Mouse (Mus musculus): ENCODE measurements around the gene Cntnap2. TPM values are rescaled to one million over a fixed set of nuclear protein-coding genes. Genes with fewer than 3 reads are reported as not detected.

The Cntnap2 gene
- polyA plus RNA-seq, 1 experiment from 2014 or later = 1.1 TPM

DNA sequence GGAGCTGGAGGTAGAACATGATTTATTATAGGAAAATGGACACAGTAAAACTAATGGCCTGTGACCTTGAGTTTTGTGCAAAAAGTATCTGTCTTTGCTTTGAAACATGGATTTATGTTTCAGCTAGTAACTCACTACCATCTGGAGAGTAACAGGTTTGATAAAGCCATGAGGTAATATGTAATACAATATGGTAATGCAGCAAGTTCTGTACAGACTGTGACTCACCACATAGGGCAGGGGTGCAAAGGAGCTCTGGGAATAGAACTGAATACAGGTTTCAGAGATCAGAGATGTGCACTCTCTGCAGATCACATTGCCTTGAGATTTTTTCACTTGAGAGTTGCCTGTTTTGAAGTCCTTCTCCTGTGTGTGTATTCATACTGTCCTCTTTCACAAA, 1689.3 kb downstream of the Cntnap2 start:
- H3K4me2 ChIP-seq (replicated peaks; ENCODE audit: low read depth) = no peak overlapping the region
- H3K4me1 ChIP-seq (replicated peaks; ENCODE audit: control insufficient read depth, insufficient read depth, low read length) = no peaks in the 10 kb centered on the region
- TF ChIP-seq CTCF (IDR thresholded peaks at IDR 0.05; ENCODE audit: low read depth) = no peak
- no peaks in the 10 kb centered on the region for H3K36me3 ChIP-seq (ENCODE audit: control insufficient read depth, insufficient read depth)
- H3K4me3 ChIP-seq (ENCODE audit: low read depth, low read length) = no peak overlapping the region
- no peak overlapping the region for H3K9ac ChIP-seq (ENCODE audit: low read depth, low read length)
- H3K27ac ChIP-seq (ENCODE audit: low read depth, low read length) = no peak overlapping the region
- H3K27me3 ChIP-seq (replicated peaks; ENCODE audit: control insufficient read depth, insufficient read depth, low read length) = no peaks in the 10 kb centered on the region
- H3K9me3 ChIP-seq (ENCODE audit: control insufficient read depth) = no peaks in the 10 kb centered on the region
- no peak for ATAC-seq

DNA sequence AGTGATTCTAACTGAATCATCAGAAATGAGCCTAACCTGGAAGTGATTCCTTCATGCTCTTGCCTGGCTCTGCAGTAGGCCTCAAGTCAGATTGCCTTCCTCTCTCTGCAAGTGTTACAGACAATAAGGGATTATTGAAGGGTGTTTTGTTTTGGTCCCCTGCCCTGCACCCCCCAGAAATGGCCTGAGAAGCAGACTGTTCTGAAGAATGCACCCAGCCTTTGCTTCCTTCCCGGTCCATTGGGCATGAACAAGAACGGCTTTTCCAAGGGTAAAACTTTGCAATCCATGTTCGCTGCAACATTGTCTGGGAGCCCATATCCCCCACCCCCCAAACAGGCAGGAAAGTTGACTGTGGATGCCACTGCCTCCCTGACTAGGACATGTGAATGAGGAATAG, 1704.3 kb downstream of the Cntnap2 start:
- WGBS = 92% methylated on average over 3 of the region's 3 CpGs
- ATAC-seq = no peak

DNA sequence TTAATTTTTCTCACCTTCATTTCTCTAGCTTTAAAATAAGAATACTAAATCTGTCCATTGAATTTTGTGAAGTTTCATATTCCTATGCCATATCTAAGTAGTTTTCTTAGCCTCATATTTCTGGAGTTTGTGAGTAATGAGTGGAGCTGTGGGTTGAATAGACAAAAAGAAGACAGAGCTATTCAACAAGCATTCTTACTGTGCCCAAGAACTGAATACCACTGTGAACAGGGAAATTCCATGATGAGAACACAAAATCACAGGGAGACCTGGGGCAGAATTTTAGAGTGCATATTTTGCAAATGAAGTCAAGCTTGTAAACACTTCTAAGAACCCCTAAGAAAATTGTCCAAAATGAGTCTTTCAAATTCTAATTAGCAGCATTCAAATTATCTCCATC, 1715.4 kb downstream of the Cntnap2 start:
- TF ChIP-seq CTCF (IDR thresholded peaks at IDR 0.05; ENCODE audit: low read depth) = no peak
- Histone ChIP-seq H3K27ac (ENCODE audit: low read depth, low read length) (no peak overlapping the region), H3K9me3 (ENCODE audit: control insufficient read depth) (no peaks in the 10 kb centered on the region), H3K4me3 (ENCODE audit: low read depth, low read length) (no peak overlapping the region), H3K36me3 (ENCODE audit: control insufficient read depth, insufficient read depth) (no peaks in the 10 kb centered on the region), H3K4me2 (replicated peaks; ENCODE audit: low read depth) (no peak overlapping the region), H3K27me3 (replicated peaks; ENCODE audit: control insufficient read depth, insufficient read depth, low read length) (no peaks in the 10 kb centered on the region), H3K4me1 (replicated peaks; ENCODE audit: control insufficient read depth, insufficient read depth, low read length) (no peaks in the 10 kb centered on the region), H3K9ac (ENCODE audit: low read depth, low read length) (no peak overlapping the region)
- no peak for ATAC-seq

More for the DNA sequence above, 1704.3 kb downstream of the Cntnap2 start:
- Histone ChIP-seq H3K27me3 (replicated peaks; ENCODE audit: control insufficient read depth, insufficient read depth, low read length) (no peaks in the 10 kb centered on the region), H3K4me3 (ENCODE audit: low read depth, low read length) (no peak overlapping the region), H3K9ac (ENCODE audit: low read depth, low read length) (no peak overlapping the region), H3K4me1 (replicated peaks; ENCODE audit: control insufficient read depth, insufficient read depth, low read length) (no peaks in the 10 kb centered on the region), H3K4me2 (replicated peaks; ENCODE audit: low read depth) (no peak overlapping the region), H3K27ac (ENCODE audit: low read depth, low read length) (no peak overlapping the region), H3K9me3 (ENCODE audit: control insufficient read depth) (no peaks in the 10 kb centered on the region), H3K36me3 (ENCODE audit: control insufficient read depth, insufficient read depth) (no peaks in the 10 kb centered on the region)
- no peak for TF ChIP-seq CTCF (IDR thresholded peaks at IDR 0.05; ENCODE audit: low read depth)

DNA sequence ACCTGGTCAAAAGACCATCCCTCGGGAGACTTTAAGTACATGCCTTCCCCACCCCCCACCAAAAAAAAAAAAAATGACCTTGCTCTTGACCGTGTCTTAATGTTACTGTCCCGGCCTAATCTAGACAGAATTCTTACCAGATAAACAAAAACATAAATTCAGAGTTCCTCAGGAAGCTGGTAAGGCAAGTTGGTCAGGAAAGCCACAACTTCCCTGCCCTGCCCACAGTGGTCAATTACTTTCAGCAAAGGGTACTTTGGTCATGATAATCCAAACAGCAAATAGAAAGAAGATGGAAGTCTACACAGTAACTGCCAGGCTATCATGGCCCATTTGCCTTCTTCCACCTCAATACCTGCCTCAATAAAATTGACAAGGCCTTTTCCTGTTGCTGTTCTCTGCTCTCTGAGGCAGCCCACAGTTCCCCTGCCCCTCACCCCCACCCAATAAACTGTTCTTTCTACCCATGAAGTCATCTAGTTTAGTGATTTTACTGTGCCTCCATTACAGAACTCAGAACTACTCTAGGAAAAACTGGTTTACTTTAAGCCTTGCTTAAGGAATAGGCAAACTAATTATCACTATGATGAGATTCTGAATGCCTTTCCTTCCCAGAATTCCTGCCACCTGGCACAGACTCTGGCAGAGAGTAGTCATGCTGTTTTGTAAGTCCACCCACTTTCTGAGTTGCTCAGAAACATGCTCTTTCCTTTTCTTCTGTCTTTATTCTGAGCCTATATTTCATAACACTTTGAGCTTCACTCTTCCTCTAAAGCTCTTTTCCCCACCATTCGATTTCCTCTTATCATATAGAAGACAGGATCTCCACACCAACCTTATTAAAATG, 1743.3 kb downstream of the Cntnap2 start:
- TF ChIP-seq CTCF (IDR thresholded peaks at IDR 0.05; ENCODE audit: low read depth) = no peak
- H3K4me2 ChIP-seq (replicated peaks; ENCODE audit: low read depth) = no peak overlapping the region

DNA sequence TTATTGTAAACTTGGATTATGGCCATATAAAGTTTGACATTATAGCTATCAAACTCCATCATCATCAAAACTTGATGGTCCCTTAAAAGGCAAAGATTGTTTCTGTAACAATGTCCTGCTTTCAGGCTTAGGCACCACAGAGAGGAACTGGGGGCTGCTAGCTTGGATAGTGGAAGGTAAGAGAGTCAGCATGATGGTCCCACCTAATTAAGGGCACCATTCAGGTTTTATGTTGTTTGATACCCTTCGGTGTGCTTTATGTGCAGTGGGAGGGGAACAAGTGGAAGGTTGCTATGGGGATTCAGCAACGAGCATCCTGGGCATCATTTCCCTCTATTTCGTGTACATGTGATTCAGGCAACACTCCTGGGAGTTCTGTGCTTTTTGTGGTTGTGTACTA, 1797.5 kb downstream of the Cntnap2 start:
- H3K27me3 ChIP-seq (replicated peaks; ENCODE audit: control insufficient read depth, insufficient read depth, low read length) = no peaks in the 10 kb centered on the region

More for the DNA sequence above, 1743.3 kb downstream of the Cntnap2 start:
- no peaks in the 10 kb centered on the region for H3K27me3 ChIP-seq (replicated peaks; ENCODE audit: control insufficient read depth, insufficient read depth, low read length)
- no peaks in the 10 kb centered on the region for H3K36me3 ChIP-seq (ENCODE audit: control insufficient read depth, insufficient read depth)
- WGBS = 67% methylated on average over 4 of the region's 4 CpGs
- H3K9ac ChIP-seq (ENCODE audit: low read depth, low read length) = no peak overlapping the region
- H3K9me3 ChIP-seq (ENCODE audit: control insufficient read depth) = no peaks in the 10 kb centered on the region
- ATAC-seq = no peak
- H3K4me1 ChIP-seq (replicated peaks; ENCODE audit: control insufficient read depth, insufficient read depth, low read length) = no peaks in the 10 kb centered on the region
- no peak overlapping the region for H3K4me3 ChIP-seq (ENCODE audit: low read depth, low read length)
- H3K27ac ChIP-seq (ENCODE audit: low read depth, low read length) = no peak overlapping the region

DNA sequence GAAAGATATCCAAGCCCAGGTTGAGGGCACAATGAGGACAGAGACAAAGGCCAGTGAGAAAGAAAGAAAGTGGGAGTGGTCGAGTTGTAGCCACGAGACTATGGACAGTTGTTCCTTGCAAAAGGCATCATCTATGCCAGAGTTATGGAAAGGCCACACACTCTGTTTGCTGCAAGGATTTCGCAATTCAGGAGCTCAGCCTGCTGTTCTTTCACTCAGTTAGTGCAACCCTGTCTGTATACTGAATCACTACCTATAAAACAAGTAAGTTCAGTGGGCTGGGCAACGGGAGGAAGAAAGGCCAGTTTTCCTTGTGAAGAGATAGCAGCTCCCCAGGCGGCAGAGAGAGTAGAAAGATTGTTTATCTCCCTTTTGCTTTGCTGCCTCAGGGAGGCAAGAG, 1801.9 kb downstream of the Cntnap2 start:
- no peaks in the 10 kb centered on the region for H3K4me1 ChIP-seq (replicated peaks; ENCODE audit: control insufficient read depth, insufficient read depth, low read length)
- no peak overlapping the region for H3K4me3 ChIP-seq (ENCODE audit: low read depth, low read length)
- 12% methylated on average over 5 of the region's 5 CpGs for WGBS
- TF ChIP-seq CTCF (IDR thresholded peaks at IDR 0.05; ENCODE audit: low read depth) = no peak
- H3K4me2 ChIP-seq (replicated peaks; ENCODE audit: low read depth) = no peak overlapping the region
- H3K9me3 ChIP-seq (ENCODE audit: control insufficient read depth) = no peaks in the 10 kb centered on the region
- no peak overlapping the region for H3K27ac ChIP-seq (ENCODE audit: low read depth, low read length)
- ATAC-seq = no peak
- H3K36me3 ChIP-seq (ENCODE audit: control insufficient read depth, insufficient read depth) = no peaks in the 10 kb centered on the region
- H3K9ac ChIP-seq (ENCODE audit: low read depth, low read length) = no peak overlapping the region
- H3K27me3 ChIP-seq (replicated peaks; ENCODE audit: control insufficient read depth, insufficient read depth, low read length) = no peaks in the 10 kb centered on the region

More for the DNA sequence above, 1797.5 kb downstream of the Cntnap2 start:
- Histone ChIP-seq H3K4me3 (ENCODE audit: low read depth, low read length) (no peak overlapping the region), H3K4me1 (replicated peaks; ENCODE audit: control insufficient read depth, insufficient read depth, low read length) (no peaks in the 10 kb centered on the region), H3K9ac (ENCODE audit: low read depth, low read length) (no peak overlapping the region), H3K4me2 (replicated peaks; ENCODE audit: low read depth) (no peak overlapping the region), H3K9me3 (ENCODE audit: control insufficient read depth) (no peaks in the 10 kb centered on the region), H3K36me3 (ENCODE audit: control insufficient read depth, insufficient read depth) (no peaks in the 10 kb centered on the region), H3K27ac (ENCODE audit: low read depth, low read length) (no peak overlapping the region)
- WGBS = 80% methylated on average over 3 of the region's 3 CpGs
- ATAC-seq = no peak
- TF ChIP-seq CTCF (IDR thresholded peaks at IDR 0.05; ENCODE audit: low read depth) = no peak
